Mouse (Mus musculus): ENCODE results near the gene Zcchc14. TPM values are rescaled to one million over a fixed set of nuclear protein-coding genes. Genes with fewer than 3 reads are reported as not detected.

Zcchc14 gene
- 12.6 and 13.0 TPM in 2 replicates for polyA plus RNA-seq (2015; fragmentation: Nextera tagmentation; extraction: Ambion mirVana)

DNA sequence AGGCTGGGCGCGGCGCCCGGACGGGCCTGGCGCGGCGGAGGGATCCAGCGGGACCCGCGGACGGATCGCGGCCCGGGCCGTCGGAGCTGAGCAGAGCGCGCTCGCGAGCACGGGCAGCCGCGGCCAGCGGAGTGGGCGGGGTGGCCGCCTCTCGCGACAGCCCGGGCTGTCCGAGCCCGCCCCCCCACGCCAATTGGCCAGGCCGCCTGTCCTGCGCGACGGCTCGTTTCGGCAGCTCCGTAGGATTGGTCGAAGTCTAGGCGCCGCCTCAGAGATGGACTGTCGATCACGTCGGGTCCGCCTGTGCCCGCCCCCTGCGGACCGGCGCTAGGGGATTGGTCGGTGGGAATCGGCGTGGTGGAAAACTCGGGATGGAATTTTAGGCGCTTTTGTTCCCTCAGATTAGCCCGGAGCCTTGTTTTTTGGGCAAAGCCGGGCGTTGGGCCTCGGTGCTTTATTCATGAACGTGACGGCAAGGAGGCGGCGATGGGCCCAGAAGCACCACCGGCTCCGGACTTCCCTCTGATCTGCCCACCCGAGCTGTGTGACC is at the start of gene Zcchc14:
Gene Zcchc14, minus strand, starts transcription at position 128 of the 550 bp plus-strand sequence.
- Histone ChIP-seq H3K9ac (peak within 1 kb of the TSS; percentile 84), H3K4me1 (peaks cover 45% of the 10 kb centered on the region), H3K9me3 (no peaks in the 10 kb centered on the region), H3K27me3 (replicated peaks) (no peaks in the 10 kb centered on the region), H3K27ac (peak within 1 kb of the TSS; percentile 88), H3K4me2 (peak within 1 kb of the TSS; percentile 95), H3K36me3 (no peaks in the 10 kb centered on the region), H3K4me3 (replicated peaks) (peak within 1 kb of the TSS; percentile 83)
- peak; percentile 98 for ATAC-seq (ENCODE audit: insufficient read depth, low FRiP score, low read depth)
- WGBS = under 1% methylated on average over 52 of the region's 67 CpGs

DNA sequence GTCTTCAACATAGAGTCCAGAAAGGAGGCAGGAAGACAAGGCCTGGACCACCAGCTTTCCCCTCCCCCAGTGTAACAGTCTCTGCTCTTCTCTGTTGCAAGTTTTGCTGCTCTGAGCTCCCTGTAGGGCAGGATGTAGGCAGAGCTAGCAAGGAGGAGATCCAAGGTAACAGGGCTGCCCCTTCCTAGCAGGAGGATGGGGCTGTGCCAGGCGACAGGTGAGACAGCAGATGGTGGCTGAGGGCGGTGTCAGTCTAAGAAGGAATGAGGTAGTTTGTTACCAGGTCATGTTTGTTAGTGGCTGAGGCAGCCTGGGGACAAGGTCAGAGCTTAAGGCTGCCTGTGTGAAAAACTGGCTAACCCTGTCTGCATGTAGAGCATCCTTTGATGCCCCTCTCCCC is 47.2 kb upstream of the Zcchc14 start:
- no peaks in the 10 kb centered on the region for H3K27me3 ChIP-seq (replicated peaks)

DNA sequence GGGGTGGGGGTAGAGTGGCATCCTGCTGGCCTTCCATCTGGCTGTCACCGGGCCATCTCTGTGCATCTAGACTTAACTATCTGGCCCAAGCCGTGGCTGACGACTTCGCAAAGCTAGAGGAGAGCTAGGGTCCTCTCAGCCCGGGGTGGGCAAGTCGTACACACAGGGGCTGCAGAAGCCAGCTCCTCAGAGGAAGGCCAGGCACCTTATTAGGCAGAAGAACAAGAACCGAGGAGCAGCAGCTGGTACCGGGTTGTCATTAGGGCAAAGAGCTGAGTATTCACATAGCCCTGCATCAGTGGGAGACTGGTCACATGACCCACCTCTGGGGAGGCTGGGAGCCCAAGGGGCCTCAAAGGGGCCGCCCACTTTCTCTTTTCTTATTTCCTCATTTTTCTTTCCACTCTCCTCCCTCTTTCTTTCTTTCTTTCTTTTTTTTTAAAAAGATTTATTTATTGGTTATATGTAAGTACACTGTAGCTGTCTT is 46.0 kb upstream of the Zcchc14 start:
- Histone ChIP-seq H3K36me3 (no peaks in the 10 kb centered on the region), H3K4me1 (peaks cover 7% of the 10 kb centered on the region), H3K4me3 (replicated peaks) (peak overlapping the region; percentile 14; the same call in 1 of the 2 replicates), H3K4me2 (peak overlapping the region; percentile 46), H3K27me3 (replicated peaks) (no peaks in the 10 kb centered on the region), H3K9ac (no peak overlapping the region), H3K27ac (0 out of 2 replicates have a peak overlapping the region, but pooled peaks have one; percentile 31), H3K9me3 (no peaks in the 10 kb centered on the region)
- WGBS = 10% methylated on average over 9 of the region's 9 CpGs
- peak; percentile 24; the same call in 1 of the 2 replicates for ATAC-seq (ENCODE audit: insufficient read depth, low FRiP score, low read depth)

More for the DNA sequence above, 47.2 kb upstream of the Zcchc14 start:
- Histone ChIP-seq H3K36me3 (no peaks in the 10 kb centered on the region), H3K9ac (no peak overlapping the region), H3K27ac (no peak overlapping the region), H3K4me1 (peaks cover 7% of the 10 kb centered on the region), H3K4me3 (replicated peaks) (no peak overlapping the region), H3K4me2 (no peak overlapping the region), H3K9me3 (no peaks in the 10 kb centered on the region)
- ATAC-seq (ENCODE audit: insufficient read depth, low FRiP score, low read depth) = no peak
- 89% methylated on average over 2 of the region's 2 CpGs for WGBS

DNA sequence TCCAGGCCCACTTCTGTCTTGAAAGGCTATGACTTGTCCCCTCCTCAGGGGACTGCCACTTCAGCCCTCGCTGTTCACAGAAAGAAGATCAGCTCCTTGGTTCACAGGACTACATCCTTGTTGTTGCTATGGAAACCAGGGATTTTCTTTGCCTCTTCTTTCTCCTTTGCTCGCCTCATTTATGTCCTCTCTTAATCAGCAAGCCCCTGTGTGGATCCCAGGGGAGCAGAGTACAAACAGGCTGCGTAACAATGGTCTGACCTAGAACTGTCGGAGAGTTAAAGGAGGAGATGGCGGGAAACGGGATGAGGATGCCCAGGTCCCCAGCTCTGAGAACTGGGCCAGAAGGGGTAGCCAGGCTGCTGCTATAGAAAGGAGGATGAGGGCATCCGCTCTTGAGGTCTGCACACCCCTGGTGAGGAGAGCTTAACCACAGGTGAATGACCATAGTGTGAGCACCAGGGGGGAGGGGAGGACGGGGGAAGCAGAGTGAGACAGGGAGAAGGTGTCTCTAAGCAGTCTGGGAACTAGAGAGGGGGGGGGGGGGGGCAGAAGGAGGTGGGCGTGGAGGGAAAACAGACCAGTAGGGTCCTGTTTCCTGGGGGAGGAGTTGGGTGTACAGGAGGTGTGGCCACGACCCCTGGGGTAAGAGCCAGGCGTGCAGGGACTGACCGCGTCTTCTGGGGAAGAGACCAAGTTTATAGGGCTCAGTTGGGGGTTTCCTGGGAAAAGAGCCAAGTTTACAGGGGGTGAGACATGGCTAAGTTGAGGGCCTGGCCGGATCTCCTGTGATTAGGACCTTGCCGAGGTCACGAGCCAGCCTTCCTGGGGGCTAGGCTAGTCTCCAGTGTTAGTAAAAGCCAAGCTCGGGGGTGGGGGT is 45.3 kb upstream of the Zcchc14 start:
- H3K9me3 ChIP-seq = no peaks in the 10 kb centered on the region
- WGBS = 7% methylated on average over 17 of the region's 17 CpGs
- no peak overlapping the region for H3K9ac ChIP-seq
- no peaks in the 10 kb centered on the region for H3K27me3 ChIP-seq (replicated peaks)
- ATAC-seq (ENCODE audit: insufficient read depth, low FRiP score, low read depth) = peak; percentile 56; the same call in 1 of the 2 replicates
- peaks cover 7% of the 10 kb centered on the region for H3K4me1 ChIP-seq
- peak overlapping the region; percentile 14; the same call in 1 of the 2 replicates for H3K4me3 ChIP-seq (replicated peaks)
- H3K27ac ChIP-seq = 0 out of 2 replicates have a peak overlapping the region, but pooled peaks have one; percentile 31
- H3K4me2 ChIP-seq = peak overlapping the region; percentile 46
- no peaks in the 10 kb centered on the region for H3K36me3 ChIP-seq

DNA sequence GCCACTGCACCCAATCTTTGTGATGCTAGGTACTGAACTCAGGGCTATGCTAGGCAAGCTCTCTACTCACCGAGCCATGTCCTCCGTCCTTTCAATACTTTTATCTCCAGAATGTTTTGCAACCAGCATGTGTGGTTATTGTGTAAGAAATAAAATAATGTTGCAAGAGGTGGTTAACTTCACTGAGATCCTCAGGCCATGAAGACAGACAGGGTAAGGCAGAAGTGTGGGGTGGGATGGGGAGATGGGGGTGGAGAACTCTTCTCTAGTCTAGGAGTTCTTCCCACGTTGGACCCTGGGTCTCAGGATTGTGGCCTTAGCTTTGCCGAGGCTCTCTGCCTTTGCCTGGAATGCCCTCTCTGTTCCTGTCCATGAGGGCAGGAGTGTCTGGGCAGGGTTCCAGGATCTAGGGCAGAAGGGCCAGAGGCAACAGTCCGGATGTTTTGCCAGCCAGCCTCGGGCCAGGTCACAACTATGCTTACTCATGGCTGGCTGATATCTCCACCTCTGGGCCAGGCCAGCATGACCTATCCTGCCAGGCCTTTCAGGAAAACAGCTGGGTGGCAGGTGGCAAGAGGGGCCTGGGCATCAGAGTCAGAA is 43.0 kb upstream of the Zcchc14 start:
- H3K27ac ChIP-seq = no peak overlapping the region
- peaks cover 7% of the 10 kb centered on the region for H3K4me1 ChIP-seq
- no peaks in the 10 kb centered on the region for H3K27me3 ChIP-seq (replicated peaks)
- 78% methylated on average over 6 of the region's 6 CpGs for WGBS
- H3K4me2 ChIP-seq = no peak overlapping the region
- H3K36me3 ChIP-seq = no peaks in the 10 kb centered on the region
- no peak for ATAC-seq (ENCODE audit: insufficient read depth, low FRiP score, low read depth)
- H3K4me3 ChIP-seq (replicated peaks) = no peak overlapping the region
- H3K9me3 ChIP-seq = no peaks in the 10 kb centered on the region
- H3K9ac ChIP-seq = no peak overlapping the region

DNA sequence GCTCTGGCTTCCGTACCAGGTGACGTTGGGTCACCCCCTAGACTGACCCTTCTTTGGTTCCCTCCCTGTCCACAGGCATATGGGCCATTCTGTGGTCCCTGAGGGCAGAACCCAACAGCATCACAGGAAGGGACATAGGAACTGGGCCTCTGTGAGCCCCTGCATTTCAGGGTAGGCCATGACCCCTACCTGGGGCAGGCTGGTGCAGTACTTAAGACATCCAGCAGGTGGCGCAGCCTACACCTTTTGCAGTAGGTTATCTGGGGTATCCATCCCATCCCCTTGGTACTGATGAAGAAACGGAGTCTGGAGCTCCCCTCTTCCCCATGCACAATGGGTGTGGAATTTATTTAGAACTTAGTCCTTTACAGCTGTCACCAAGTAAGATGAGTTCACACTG is 41.8 kb upstream of the Zcchc14 start:
- no peaks in the 10 kb centered on the region for H3K9me3 ChIP-seq
- ATAC-seq (ENCODE audit: insufficient read depth, low FRiP score, low read depth) = no peak
- H3K9ac ChIP-seq = no peak overlapping the region
- no peak overlapping the region for H3K4me3 ChIP-seq (replicated peaks)
- H3K27me3 ChIP-seq (replicated peaks) = no peaks in the 10 kb centered on the region
- no peak overlapping the region for H3K4me2 ChIP-seq
- 48% methylated on average over 4 of the region's 4 CpGs for WGBS
- H3K36me3 ChIP-seq = no peaks in the 10 kb centered on the region
- no peak overlapping the region for H3K27ac ChIP-seq
- H3K4me1 ChIP-seq = peaks cover 7% of the 10 kb centered on the region

DNA sequence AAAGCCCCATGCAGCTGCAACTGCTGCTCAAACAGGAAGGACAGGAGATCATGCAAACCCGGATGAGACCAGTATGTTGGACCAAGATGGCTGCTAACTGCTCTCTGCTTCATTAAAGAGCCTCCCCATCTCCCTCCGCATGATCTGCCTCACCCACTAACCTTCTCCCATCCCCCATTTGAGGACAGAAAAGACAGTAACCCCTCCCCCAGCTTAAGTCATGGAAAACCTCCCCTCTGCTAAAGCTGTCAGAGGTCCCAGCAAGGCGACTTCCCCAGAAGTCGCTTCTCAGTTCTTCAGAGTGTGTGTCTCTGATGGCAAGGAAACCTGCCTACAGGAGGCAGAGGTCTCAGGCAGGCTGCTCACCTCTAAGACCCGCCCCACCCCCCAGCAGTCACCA is 35.8 kb upstream of the Zcchc14 start:
- Histone ChIP-seq H3K4me3 (replicated peaks) (no peak overlapping the region), H3K27ac (no peak overlapping the region), H3K36me3 (no peaks in the 10 kb centered on the region), H3K4me1 (no peaks in the 10 kb centered on the region), H3K9me3 (no peaks in the 10 kb centered on the region), H3K4me2 (no peak overlapping the region), H3K27me3 (replicated peaks) (no peaks in the 10 kb centered on the region), H3K9ac (no peak overlapping the region)
- 51% methylated on average over 5 of the region's 5 CpGs for WGBS
- ATAC-seq (ENCODE audit: insufficient read depth, low FRiP score, low read depth) = no peak

DNA sequence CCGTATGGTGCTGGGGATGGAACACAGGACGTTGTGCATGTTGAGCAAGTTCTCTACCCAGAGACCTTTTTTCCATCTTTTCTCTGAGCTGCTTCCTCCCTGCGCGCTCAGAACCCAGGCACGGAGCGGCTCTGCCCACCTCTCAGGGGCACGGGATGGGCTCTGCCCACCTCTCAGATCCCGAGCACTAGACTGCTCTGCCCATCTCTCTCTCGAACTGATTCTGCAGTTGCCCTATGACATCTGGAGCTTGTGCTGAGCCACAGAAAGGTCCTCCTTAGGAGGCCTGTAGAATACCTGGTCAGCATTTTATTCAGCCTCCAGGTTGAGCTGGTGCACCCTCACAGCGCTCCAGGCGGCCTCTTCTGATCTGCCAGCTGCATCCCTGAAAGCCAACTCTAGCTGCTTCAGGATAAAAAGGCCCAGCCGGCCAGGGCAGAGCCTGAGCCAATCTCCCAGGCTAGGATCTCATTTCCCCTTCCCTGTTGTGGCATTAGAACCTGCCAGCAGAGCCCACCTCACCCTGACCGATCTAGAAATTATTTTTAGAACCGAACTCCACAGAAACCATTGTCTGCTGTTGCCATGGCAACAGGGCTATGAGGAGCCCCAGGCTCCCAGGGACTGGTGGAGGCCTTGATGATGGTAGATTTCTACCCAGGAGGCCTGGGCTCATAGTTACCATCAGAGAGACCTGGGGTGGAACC is 34.9 kb upstream of the Zcchc14 start:
- WGBS = 51% methylated on average over 13 of the region's 14 CpGs
- H3K27ac ChIP-seq = no peak overlapping the region
- no peaks in the 10 kb centered on the region for H3K27me3 ChIP-seq (replicated peaks)
- no peak overlapping the region for H3K4me2 ChIP-seq
- no peak for ATAC-seq (ENCODE audit: insufficient read depth, low FRiP score, low read depth)
- no peaks in the 10 kb centered on the region for H3K36me3 ChIP-seq
- no peak overlapping the region for H3K9ac ChIP-seq
- no peaks in the 10 kb centered on the region for H3K4me1 ChIP-seq
- no peak overlapping the region for H3K4me3 ChIP-seq (replicated peaks)
- no peaks in the 10 kb centered on the region for H3K9me3 ChIP-seq

DNA sequence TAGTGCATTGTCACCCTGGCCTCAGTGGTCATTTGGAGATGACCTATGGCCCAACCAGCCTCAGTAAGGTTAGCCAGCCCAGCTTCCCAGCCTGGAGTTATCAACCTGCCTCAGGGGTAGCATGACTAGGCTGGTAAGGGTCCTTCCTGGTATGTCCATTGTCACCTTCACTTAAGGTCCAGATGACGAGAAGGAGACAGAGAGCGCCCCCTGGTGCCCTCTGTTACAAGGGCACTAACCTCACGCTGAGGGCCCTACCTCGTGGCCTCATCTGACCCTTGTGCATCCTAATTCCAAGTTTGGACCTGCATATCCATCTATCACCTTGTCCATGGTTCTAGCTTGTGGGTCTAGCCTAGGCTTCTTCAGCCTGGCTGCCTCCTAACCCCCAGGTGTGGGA is 32.7 kb upstream of the Zcchc14 start:
- Histone ChIP-seq H3K4me2 (no peak overlapping the region), H3K9ac (no peak overlapping the region), H3K9me3 (no peaks in the 10 kb centered on the region), H3K27me3 (replicated peaks) (no peaks in the 10 kb centered on the region), H3K4me3 (replicated peaks) (no peak overlapping the region), H3K36me3 (no peaks in the 10 kb centered on the region), H3K4me1 (no peaks in the 10 kb centered on the region), H3K27ac (no peak overlapping the region)
- ATAC-seq (ENCODE audit: insufficient read depth, low FRiP score, low read depth) = no peak
- WGBS = 11% methylated on average over 4 of the region's 4 CpGs

DNA sequence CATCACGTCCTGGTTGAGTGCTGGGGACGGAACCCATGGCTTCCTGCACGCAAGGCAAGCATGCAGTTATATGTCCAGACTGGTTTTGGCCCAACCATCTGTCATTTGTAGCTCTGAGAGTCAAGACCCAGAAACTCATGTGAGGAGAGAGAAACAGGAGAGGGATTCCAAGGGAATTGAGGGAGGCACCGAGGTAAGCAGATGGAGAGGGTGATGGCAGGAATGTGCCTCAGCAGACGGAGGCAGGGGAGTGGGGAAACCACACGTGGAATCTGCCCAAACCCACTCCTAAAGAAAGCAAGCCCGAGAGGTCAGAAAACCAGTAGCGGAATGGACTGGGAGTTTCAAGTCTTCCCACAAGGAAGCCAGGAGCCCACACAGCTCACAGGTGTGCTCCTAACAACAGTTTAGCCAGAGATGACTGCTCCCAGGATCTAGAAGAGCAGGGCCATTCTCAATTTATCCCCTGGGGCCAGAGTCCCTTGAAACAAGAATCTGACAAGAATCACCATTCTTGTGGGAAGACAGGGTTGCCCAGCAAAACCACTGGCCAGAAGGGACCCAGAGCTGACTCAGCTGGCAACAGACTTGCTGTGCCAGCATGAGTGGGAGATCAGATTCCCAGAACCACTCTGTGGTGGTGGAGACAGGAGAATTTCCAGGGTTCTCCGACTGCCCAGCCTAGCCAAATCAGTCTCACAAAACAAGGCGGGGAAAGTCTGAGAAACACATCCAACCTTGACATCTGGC is 30.6 kb upstream of the Zcchc14 start:
- Histone ChIP-seq H3K9me3 (no peaks in the 10 kb centered on the region), H3K4me1 (no peaks in the 10 kb centered on the region), H3K4me2 (no peak overlapping the region), H3K9ac (no peak overlapping the region), H3K27ac (no peak overlapping the region), H3K27me3 (replicated peaks) (no peaks in the 10 kb centered on the region), H3K36me3 (no peaks in the 10 kb centered on the region), H3K4me3 (replicated peaks) (no peak overlapping the region)
- no peak for ATAC-seq (ENCODE audit: insufficient read depth, low FRiP score, low read depth)
- 64% methylated on average over 10 of the region's 10 CpGs for WGBS

DNA sequence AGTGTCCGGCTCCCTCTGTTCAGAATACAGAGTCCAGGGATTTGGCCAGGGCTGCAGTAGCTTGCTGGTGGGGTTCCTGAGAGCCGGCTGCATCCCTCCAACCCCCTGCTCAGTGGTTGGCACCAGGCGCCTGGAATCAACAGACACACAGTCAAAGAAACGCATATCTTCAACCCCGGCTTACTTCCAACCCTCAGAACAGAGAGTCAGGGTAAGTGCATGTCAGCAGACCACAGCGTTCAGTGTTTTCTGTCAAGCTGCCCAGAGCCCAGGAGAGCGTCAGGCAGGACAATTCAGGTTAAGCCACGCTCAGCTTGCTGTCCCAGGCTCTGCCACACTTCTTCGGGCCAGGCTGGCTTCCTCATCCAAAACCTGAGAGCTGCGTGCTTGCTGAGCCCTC is 28.8 kb upstream of the Zcchc14 start:
- Histone ChIP-seq H3K9me3 (no peaks in the 10 kb centered on the region), H3K27ac (no peak overlapping the region), H3K36me3 (no peaks in the 10 kb centered on the region), H3K9ac (no peak overlapping the region), H3K27me3 (replicated peaks) (no peaks in the 10 kb centered on the region), H3K4me2 (no peak overlapping the region), H3K4me1 (no peaks in the 10 kb centered on the region), H3K4me3 (replicated peaks) (no peak overlapping the region)
- no peak for ATAC-seq (ENCODE audit: insufficient read depth, low FRiP score, low read depth)
- WGBS = 57% methylated on average over 10 of the region's 10 CpGs
